Mouse (Mus musculus): ENCODE measurements around the gene Pdx1.

Gene Pdx1

DNA sequence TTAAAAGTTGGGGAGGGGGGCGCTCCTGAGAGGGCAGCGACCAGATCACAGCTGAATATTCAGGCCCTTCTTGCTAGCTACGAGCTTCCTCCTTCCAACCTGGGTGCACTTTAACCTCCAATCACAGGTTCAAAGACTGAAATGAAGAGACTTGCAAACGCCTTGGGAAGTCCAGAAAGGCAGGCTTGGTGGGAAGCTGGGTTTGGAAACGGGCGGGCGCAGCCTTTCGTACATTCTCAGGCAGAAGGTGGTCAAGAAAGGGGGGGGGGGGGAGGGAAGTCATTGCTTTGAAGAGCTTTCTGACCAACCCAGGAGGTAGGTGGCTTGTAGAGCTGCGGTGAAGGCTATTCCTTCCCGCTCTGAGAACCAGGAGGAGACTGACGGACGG lies 37.6 kb downstream of the Pdx1 start:
- in situ Hi-C loops (cut with MseI, MboI): loop anchor here (25.0 kb wide), 2 partner anchors 395 to 595 kb away; no protein-coding TSS in a partner anchor

DNA sequence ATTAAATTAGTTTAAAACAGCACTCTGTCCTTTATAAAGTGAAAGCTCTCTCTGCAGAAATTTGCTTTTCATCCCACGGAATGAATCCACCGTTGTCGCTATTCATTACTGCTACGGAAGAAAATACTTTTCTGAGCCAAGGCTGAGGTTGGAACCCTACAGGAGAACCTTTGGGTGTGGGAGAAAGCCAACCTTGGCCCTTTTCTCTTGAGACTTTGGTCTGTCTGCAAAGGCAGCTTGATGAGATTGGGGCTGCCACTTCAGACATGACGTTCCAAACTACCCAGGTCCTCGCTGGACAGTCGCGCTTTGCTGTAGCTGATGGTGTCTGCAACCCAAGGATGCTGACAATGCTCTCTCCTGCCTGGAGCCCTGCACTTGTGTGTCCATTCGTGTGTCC lies 38.7 kb downstream of the Pdx1 start:
- in situ Hi-C loops (cut with MseI, MboI): loop anchor here (25.0 kb wide), 2 partner anchors 396 to 596 kb away; no protein-coding TSS in a partner anchor

DNA sequence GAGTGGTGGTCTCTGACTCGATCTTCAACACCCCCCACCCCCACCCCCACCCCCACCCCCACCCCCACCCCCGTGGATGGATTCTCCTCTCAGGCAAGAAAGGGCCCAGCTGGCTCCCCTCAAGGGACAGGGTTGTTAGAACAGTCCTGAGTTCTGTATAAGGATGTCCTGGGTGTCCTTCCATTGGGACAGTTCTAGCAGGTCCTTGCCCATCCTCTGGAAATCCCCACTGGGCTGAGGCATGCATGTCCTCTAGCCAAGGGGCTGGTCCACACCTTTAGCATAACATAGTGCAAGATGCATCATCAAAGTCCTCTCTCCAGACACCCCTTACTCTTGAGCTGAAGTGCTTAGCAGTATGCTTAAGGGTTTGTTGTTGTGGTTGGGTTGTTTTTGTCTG lies 40.0 kb downstream of the Pdx1 start:
- in situ Hi-C loops (cut with MseI, MboI): loop anchor here (10.0 to 25.0 kb wide), 3 partner anchors 395 to 597 kb away; no protein-coding TSS in a partner anchor

DNA sequence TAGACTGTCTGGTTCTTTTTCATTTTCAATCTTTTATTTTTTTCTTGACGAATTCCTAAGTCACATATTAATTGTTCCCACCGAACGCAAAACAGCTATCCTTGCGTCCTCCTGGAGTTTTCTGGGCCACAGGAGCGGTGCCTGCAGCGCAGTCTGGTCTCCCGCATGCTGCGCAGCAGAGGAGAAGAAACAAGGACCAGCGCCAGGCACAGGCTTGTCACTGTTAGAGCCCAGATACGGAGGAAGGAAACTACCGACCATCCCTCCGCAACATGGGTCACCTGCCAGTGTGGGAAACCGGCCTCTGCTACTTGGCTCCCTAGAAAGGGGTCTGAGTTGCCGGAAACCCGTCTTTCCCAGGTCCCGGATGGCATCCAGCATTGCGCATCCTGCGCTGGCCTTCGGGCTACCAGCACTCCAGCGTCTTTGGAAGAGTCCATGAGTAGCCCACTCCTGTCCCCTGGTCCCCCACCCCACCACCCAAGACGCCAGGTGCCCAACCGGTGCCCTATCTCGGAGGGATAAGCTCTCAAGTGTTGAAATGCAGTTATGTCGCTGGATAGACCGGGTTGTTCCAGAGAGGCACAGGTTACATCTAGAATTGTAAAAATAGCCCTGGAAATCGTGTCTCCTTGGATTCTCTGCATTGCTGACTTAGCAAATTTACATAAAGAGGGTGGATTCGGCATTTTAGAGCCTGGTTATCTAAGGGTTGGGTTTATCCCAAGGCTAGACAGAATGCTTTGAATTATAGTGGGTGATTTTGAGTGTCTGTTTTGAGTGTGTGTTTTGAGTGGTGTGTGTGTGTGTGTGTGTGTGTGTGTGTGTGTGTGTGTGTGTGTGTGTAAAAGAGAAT lies 43.3 kb downstream of the Pdx1 start:
- in situ Hi-C loops (cut with MseI, MboI): loop anchor here (10.0 to 25.0 kb wide), 3 partner anchors 398 to 601 kb away; no protein-coding TSS in a partner anchor

- in situ Hi-C loops (cut with MseI, MboI): loop anchor here (10.0 to 25.0 kb wide), 3 partner anchors 400 to 603 kb away; no protein-coding TSS in a partner anchor
Measured at GRCm38 (mm10) chr5:147314646-147315431, 45.1 kb downstream of the Pdx1 start.

- in situ Hi-C loops (cut with MseI, MboI): loop anchor here (10.0 to 25.0 kb wide), 3 partner anchors 401 to 603 kb away; no protein-coding TSS in a partner anchor
Measured at GRCm38 (mm10) chr5:147315432-147316075, 45.8 kb downstream of the Pdx1 start.

GRCm38 (mm10) chr5:147317321-147317720 lies 47.6 kb downstream of the Pdx1 start:
- in situ Hi-C loops (cut with MseI, MboI): loop anchor here (10.0 to 25.0 kb wide), 3 partner anchors 403 to 605 kb away; no protein-coding TSS in a partner anchor

DNA sequence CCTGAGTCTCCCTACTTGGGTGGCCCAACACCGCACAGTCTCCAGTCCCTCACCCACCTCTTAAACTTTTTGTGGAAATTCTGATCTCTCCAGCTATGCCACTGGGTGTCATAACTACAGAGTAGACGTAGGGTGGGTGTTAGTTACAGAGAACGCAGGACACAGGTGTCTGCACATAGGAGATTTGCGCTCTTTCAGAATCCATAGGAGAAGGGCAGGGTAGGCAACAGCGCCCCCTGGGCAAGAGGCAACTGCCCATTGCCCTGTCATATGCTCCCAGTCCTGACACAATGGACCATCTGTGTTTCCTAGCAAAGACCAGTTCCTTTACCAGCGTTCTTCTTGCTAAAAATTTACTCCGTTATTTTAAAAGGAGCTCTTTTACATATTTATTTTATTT lies 48.2 kb downstream of the Pdx1 start:
- in situ Hi-C loops (cut with MseI, MboI): loop anchor here (10.0 to 25.0 kb wide), 3 partner anchors 403 to 606 kb away; no protein-coding TSS in a partner anchor

- in situ Hi-C loops (cut with MseI, MboI): loop anchor here (10.0 to 25.0 kb wide), 3 partner anchors 405 to 607 kb away; no protein-coding TSS in a partner anchor
Measured at GRCm38 (mm10) chr5:147319653-147320052, 49.9 kb downstream of the Pdx1 start.

GRCm38 (mm10) chr5:147322183-147322582 lies 52.4 kb downstream of the Pdx1 start, which contains the start of gene Urad:
Gene Urad, minus strand, starts transcription at chr5:147322440.
- in situ Hi-C loops (cut with MseI, MboI): loop anchor here (25.0 kb wide), 2 partner anchors 410 to 610 kb away; no protein-coding TSS in a partner anchor

DNA sequence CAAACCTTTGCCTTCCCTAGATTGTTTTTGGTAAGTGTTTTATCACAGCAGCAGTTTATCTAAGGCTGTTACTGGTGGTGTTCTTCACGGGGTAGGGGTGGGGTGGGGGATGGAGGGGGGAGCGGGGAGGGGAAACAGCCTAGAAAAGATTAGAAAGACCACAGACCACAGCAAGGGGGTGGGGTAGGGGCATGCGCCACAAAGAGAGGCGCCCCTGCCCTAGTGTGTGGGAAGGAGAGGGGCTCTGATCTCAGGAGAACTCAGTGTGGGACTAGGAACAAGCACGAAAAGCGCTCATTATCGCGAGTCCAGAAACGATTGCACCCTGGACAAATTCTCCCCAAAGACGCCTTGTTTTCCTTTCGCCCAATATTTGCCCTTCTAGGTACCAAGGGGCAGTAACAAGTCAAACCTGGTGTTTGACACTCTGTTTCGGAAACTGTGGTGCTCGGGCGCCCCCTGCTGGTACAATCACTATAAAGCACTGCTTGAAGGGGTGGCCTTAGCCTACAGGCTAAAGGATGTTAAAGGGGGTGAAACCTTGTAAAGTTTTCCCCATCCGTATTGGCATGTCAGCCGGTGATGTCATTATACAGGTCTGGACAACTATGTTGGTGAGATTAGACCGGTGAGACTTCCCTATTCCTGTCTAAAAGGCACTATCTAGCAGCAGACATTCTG lies 53.6 kb downstream of the Pdx1 start:
- in situ Hi-C loops (cut with MseI, MboI): loop anchor here (25.0 kb wide), 2 partner anchors 411 to 611 kb away; no protein-coding TSS in a partner anchor

All from mouse trophoblast stem cell (cell line).